8 mouse cellular contexts compared by ENCODE assay signal in genomic region chr13:23562699-23563462, GRCm38 (mm10). TPM values are rescaled to one million over a fixed set of nuclear protein-coding genes. Genes with fewer than 3 reads are reported as not detected.
A peak's percentile ranks its signal among the peaks of the same experiment; 100 is the strongest.
DNase-seq lines count a peak whose midpoint lies in the region; ATAC-seq and TF ChIP-seq lines count a peak whose summit lies in the region.

No protein-coding gene starts in this region.

- H3K36me3 ChIP-seq in forebrain, embryonic 15.5 days = no peaks in the 10 kb centered on the region
- H3K36me3 ChIP-seq in intestine, postnatal 0 days (ENCODE audit: control insufficient read depth, insufficient read depth) = no peaks in the 10 kb centered on the region
- no peaks in the 10 kb centered on the region for H3K36me3 ChIP-seq in midbrain, embryonic 10.5 days

- TF ChIP-seq CTCF in bone marrow macrophage, adult 2 months (IDR thresholded peaks at IDR 0.05; ENCODE audit: low read depth, low read length) = no peak
- peak; percentile 74 for TF ChIP-seq CTCF in intestine, postnatal 0 days (IDR thresholded peaks at IDR 0.05; ENCODE audit: low read depth)

- ATAC-seq in forebrain, embryonic 15.5 days (replicated peaks) = peak; percentile 50
- ATAC-seq in intestine, postnatal 0 days = peak; percentile 34

- no peak for TF ChIP-seq POLR2A in bone marrow macrophage, adult 2 months (IDR thresholded peaks at IDR 0.05; ENCODE audit: borderline replicate concordance, low read depth, low read length)

- peak overlapping the region; percentile 99 for H3K27ac ChIP-seq in bone marrow macrophage, adult 2 months (ENCODE audit: insufficient read depth, low read depth, low read length)
- peak overlapping the region; percentile 97 for H3K27ac ChIP-seq in forebrain, embryonic 15.5 days (replicated peaks)
- peak overlapping the region; percentile 85 for H3K27ac ChIP-seq in intestine, postnatal 0 days (ENCODE audit: low read depth, low read length)
- H3K27ac ChIP-seq in midbrain, embryonic 10.5 days (replicated peaks) = peak overlapping the region; percentile 97

- under 1% methylated on average over 18 of the region's 18 CpGs for WGBS in forebrain, embryonic 15.5 days
- WGBS in intestine, postnatal 0 days = 1% methylated on average over 18 of the region's 18 CpGs
- 4% methylated on average over 18 of the region's 18 CpGs for WGBS in midbrain, embryonic 10.5 days

- peak overlapping the region; percentile 65 for H3K4me2 ChIP-seq in forebrain, embryonic 15.5 days (replicated peaks)
- H3K4me2 ChIP-seq in intestine, postnatal 0 days (replicated peaks; ENCODE audit: low read depth) = peak overlapping the region; percentile 61

- no peaks in the 10 kb centered on the region for H3K9me3 ChIP-seq in forebrain, embryonic 15.5 days
- no peaks in the 10 kb centered on the region for H3K9me3 ChIP-seq in intestine, postnatal 0 days (ENCODE audit: control insufficient read depth)
- H3K9me3 ChIP-seq in midbrain, embryonic 10.5 days (replicated peaks) = no peaks in the 10 kb centered on the region

- peaks cover 23% of the 10 kb centered on the region for H3K4me1 ChIP-seq in bone marrow macrophage, adult 2 months (ENCODE audit: control insufficient read depth, insufficient read depth, low read length)
- peaks cover 9% of the 10 kb centered on the region; the same call in 1 of the 2 replicates for H3K4me1 ChIP-seq in forebrain, embryonic 15.5 days
- H3K4me1 ChIP-seq in intestine, postnatal 0 days (replicated peaks; ENCODE audit: control insufficient read depth, insufficient read depth, low read length) = no peaks in the 10 kb centered on the region
- H3K4me1 ChIP-seq in midbrain, embryonic 10.5 days = peaks cover 3% of the 10 kb centered on the region

- no peaks in the 10 kb centered on the region for H3K27me3 ChIP-seq in forebrain, embryonic 15.5 days
- H3K27me3 ChIP-seq in intestine, postnatal 0 days (replicated peaks; ENCODE audit: control insufficient read depth, insufficient read depth, low read length) = no peaks in the 10 kb centered on the region
- no peaks in the 10 kb centered on the region for H3K27me3 ChIP-seq in midbrain, embryonic 10.5 days (ENCODE audit: low read depth, poor library complexity, severe bottlenecking)

- DNase-seq in heart, adult 11 months = peak; percentile 90
- DNase-seq in heart, adult 8-10 months (ENCODE audit: low spot score) = no peak
- peak; percentile 62 to 63 for DNase-seq in B cell, adult 2 months
- peak; percentile 49 for DNase-seq in midbrain, embryonic 10.5 days (ENCODE audit: low spot score)
- peak; percentile 74 for DNase-seq in yolk sac, embryonic 10.5 days (ENCODE audit: low spot score)

- H3K9ac ChIP-seq in forebrain, embryonic 15.5 days (replicated peaks) = peak overlapping the region; percentile 56
- H3K9ac ChIP-seq in intestine, postnatal 0 days (ENCODE audit: low read depth, low read length) = peak overlapping the region; percentile 24; the same call in 1 of the 2 replicates

- H3K4me3 ChIP-seq in bone marrow macrophage, adult 2 months (ENCODE audit: insufficient read depth, low read length) = peak overlapping the region; percentile 35
- peak overlapping the region; percentile 50 for H3K4me3 ChIP-seq in forebrain, embryonic 15.5 days
- peak overlapping the region; percentile 31 for H3K4me3 ChIP-seq in intestine, postnatal 0 days (ENCODE audit: low read depth, low read length)
- H3K4me3 ChIP-seq in midbrain, embryonic 10.5 days = peak overlapping the region; percentile 52

RNA-seq across cellular contexts. Expression of gene Hist1h3e, which starts 0.7 kb away (rescaled TPM):
- total RNA-seq in heart, adult 8-10 months (2022) = 10 to 100 TPM; 13.1 to 17.7 (median 13.5) TPM
- polyA plus RNA-seq in bone marrow macrophage, adult 2 months (2012; ENCODE audit: insufficient read depth, insufficient read length, missing spikeins) = 1.5 and 3.6 TPM in 2 replicates
- 2.6 and 2.7 TPM in 2 replicates for polyA plus RNA-seq in forebrain, embryonic 15.5 days (2015; fragmentation: Nextera tagmentation; extraction: Ambion mirVana)
- 2.2 and 2.4 TPM in 2 replicates for polyA plus RNA-seq in intestine, postnatal 0 days (2015; fragmentation: Nextera tagmentation; extraction: Ambion mirVana)
- 5.1 and 7.2 TPM in 2 replicates for polyA plus RNA-seq in midbrain, embryonic 10.5 days (2016; fragmentation: Nextera tagmentation; extraction: Ambion mirVana)

RNA-seq across cellular contexts. Expression of gene Hist1h2ae, which starts 8.1 kb away (rescaled TPM):
- 1 to 10 TPM in 3 of 4 experiments, not detected in 1; 1.4 to 4.9 (median 1.6) TPM for total RNA-seq in heart, adult 8-10 months (2022)
- polyA plus RNA-seq in bone marrow macrophage, adult 2 months (2012; ENCODE audit: insufficient read depth, insufficient read length, missing spikeins) = 1.7 TPM in 1 of 2 replicates, not detected in the other
- 48.1 and 55.0 TPM in 2 replicates for polyA plus RNA-seq in forebrain, embryonic 15.5 days (2015; fragmentation: Nextera tagmentation; extraction: Ambion mirVana)
- polyA plus RNA-seq in intestine, postnatal 0 days (2015; fragmentation: Nextera tagmentation; extraction: Ambion mirVana) = 17.7 and 24.0 TPM in 2 replicates
- polyA plus RNA-seq in midbrain, embryonic 10.5 days (2016; fragmentation: Nextera tagmentation; extraction: Ambion mirVana) = 85.6 and 104 TPM in 2 replicates

RNA-seq across cellular contexts. Expression of gene Hist1h2bg, which starts 8.3 kb away (rescaled TPM):
- 10 to 100 TPM; 18.1 to 34.4 (median 24.0) TPM for total RNA-seq in heart, adult 8-10 months (2022)
- 9.8 and 11.9 TPM in 2 replicates for polyA plus RNA-seq in bone marrow macrophage, adult 2 months (2012; ENCODE audit: insufficient read depth, insufficient read length, missing spikeins)
- 4.7 and 5.6 TPM in 2 replicates for polyA plus RNA-seq in forebrain, embryonic 15.5 days (2015; fragmentation: Nextera tagmentation; extraction: Ambion mirVana)
- 3.1 and 4.4 TPM in 2 replicates for polyA plus RNA-seq in intestine, postnatal 0 days (2015; fragmentation: Nextera tagmentation; extraction: Ambion mirVana)
- 4.5 and 6.4 TPM in 2 replicates for polyA plus RNA-seq in midbrain, embryonic 10.5 days (2016; fragmentation: Nextera tagmentation; extraction: Ambion mirVana)

RNA-seq across cellular contexts. Expression of gene Hist1h1d, which starts 9.8 kb away (rescaled TPM):
- total RNA-seq in heart, adult 8-10 months (2022) = 1 to 10 TPM; 1.2 to 1.5 (median 1.4) TPM
- polyA plus RNA-seq in bone marrow macrophage, adult 2 months (2012; ENCODE audit: insufficient read depth, insufficient read length, missing spikeins) = 0.11 and 0.39 TPM in 2 replicates
- polyA plus RNA-seq in forebrain, embryonic 15.5 days (2015; fragmentation: Nextera tagmentation; extraction: Ambion mirVana) = 0.23 and 0.25 TPM in 2 replicates
- polyA plus RNA-seq in intestine, postnatal 0 days (2015; fragmentation: Nextera tagmentation; extraction: Ambion mirVana) = 0.13 and 0.21 TPM in 2 replicates
- 0.58 and 0.63 TPM in 2 replicates for polyA plus RNA-seq in midbrain, embryonic 10.5 days (2016; fragmentation: Nextera tagmentation; extraction: Ambion mirVana)

RNA-seq across cellular contexts. Expression of gene Hist1h2bf, which starts 11.1 kb away (rescaled TPM):
- total RNA-seq in heart, adult 8-10 months (2022) = 10 to 100 TPM in 2 of 4 experiments, 1 to 10 TPM in 2; 5.9 to 13.7 (median 10.7) TPM
- polyA plus RNA-seq in bone marrow macrophage, adult 2 months (2012; ENCODE audit: insufficient read depth, insufficient read length, missing spikeins) = 3.8 and 7.9 TPM in 2 replicates
- 1.6 and 2.9 TPM in 2 replicates for polyA plus RNA-seq in forebrain, embryonic 15.5 days (2015; fragmentation: Nextera tagmentation; extraction: Ambion mirVana)
- 0.64 and 1.3 TPM in 2 replicates for polyA plus RNA-seq in intestine, postnatal 0 days (2015; fragmentation: Nextera tagmentation; extraction: Ambion mirVana)
- polyA plus RNA-seq in midbrain, embryonic 10.5 days (2016; fragmentation: Nextera tagmentation; extraction: Ambion mirVana) = 3.8 TPM in 2 replicates
